Mouse (Mus musculus) embryonic facial prominence, embryonic 13.5 days (tissue): ENCODE measurements around the gene Nicn1. TPM values are rescaled to one million over a fixed set of nuclear protein-coding genes. Genes with fewer than 3 reads are reported as not detected.
"Not testable (repeated sequence)": the region's sequence is repeated elsewhere in the genome, so short reads cannot be mapped to it uniquely, and the experiment has no call there.

Experiments used
- ATAC-seq: fragments of 200-750 bp; cut with Nextera tagmentation; 2 replicates; pipeline ENCODE4 v1.8.0; 2017; ENCODE audit warnings: low read depth; ENCODE audit not compliant: insufficient number of reproducible peaks, insufficient read depth, low FRiP score, low TSS enrichment
- H3K27ac ChIP-seq: fragments of 300-500 bp; sonication (generic); 2 replicates; pipeline ENCODE4 v1.5.1; 2015; ENCODE audit warnings: moderate library complexity, mild to moderate bottlenecking, inconsistent platforms
- H3K27me3 ChIP-seq: fragments of 300-500 bp; sonication (generic); 2 replicates; pipeline ENCODE4 v1.6.1; 2015; ENCODE audit warnings: mild to moderate bottlenecking, inconsistent platforms
- H3K36me3 ChIP-seq: fragments of 300-500 bp; sonication (generic); 2 replicates; pipeline ENCODE4 v1.6.1; 2015; ENCODE audit warnings: mild to moderate bottlenecking, inconsistent platforms
- H3K4me1 ChIP-seq: fragments of 300-500 bp; sonication (generic); 2 replicates; pipeline ENCODE4 v1.6.1; 2015; ENCODE audit warnings: inconsistent platforms
- H3K4me2 ChIP-seq: fragments of 300-500 bp; sonication (generic); 2 replicates; pipeline ENCODE4 v1.6.1; 2015; ENCODE audit warnings: moderate library complexity, mild to moderate bottlenecking, inconsistent platforms
- H3K4me3 ChIP-seq: fragments of 300-500 bp; sonication (generic); 2 replicates; pipeline ENCODE4 v1.5.1; 2015; ENCODE audit warnings: mild to moderate bottlenecking, inconsistent platforms
- H3K9ac ChIP-seq: fragments of 300-500 bp; sonication (generic); 2 replicates; pipeline ENCODE4 v1.6.1; 2015; ENCODE audit warnings: mild to moderate bottlenecking, inconsistent platforms
- H3K9me3 ChIP-seq: fragments of 300-500 bp; sonication (generic); 2 replicates; pipeline ENCODE4 v1.6.1; 2016; ENCODE audit warnings: inconsistent platforms
- WGBS: fragments of 180-500 bp; shearing (Covaris S2); methylation state at CpG from one replicate; pipeline ENCODE4 v1.1.7; 2015; ENCODE audit warnings: mixed read lengths; 5-methylcytosine and 5-hydroxymethylcytosine counted together
- polyA plus RNA-seq: library from polyadenylated mRNA; unstranded; fragments of >200 nt; fragmentation: Nextera tagmentation; extraction: Ambion mirVana; gene quantifications from 2 replicates; pipeline ENCODE4 v1.2.1, GENCODE M21; 2015

The Nicn1 gene
- polyA plus RNA-seq, 1 experiment from 2014 or later = 48.9 TPM

DNA sequence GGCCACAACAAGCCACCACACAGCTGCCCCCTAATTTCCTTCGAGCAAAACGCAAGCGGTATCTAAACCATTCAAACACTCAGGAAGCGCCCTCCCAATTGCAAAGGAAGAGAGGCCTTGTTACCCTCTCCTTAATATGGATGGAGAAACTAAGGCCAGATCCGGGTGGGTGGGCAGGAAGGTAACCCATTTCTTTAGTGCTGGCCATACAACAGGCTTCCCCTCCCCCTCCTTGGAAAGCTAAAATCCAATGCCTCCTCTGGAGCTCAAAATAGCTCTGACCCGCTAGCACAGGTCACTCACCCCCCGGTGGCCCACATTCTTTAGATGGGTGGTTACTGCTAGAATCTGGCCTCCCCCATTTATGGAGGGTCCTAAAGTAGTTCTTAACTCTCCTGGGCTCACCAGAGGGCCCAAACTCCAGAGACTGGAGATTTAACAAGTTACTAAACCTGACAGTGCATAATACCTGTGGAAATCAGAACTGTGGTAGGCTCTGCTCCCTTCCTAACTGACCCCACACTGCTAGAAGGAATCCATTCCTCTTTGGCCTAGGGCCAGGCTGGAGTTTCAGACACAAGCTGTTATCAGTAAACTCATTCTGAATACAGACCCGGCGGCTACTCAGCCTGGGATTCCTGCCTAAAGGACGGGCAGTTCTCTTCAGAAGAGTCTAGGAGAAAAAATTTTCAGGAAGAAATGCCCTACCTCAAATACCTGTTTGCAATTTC lies 25.9 kb upstream of the Nicn1 start:
- WGBS = 11% methylated on average over 10 of the region's 10 CpGs
- H3K27ac ChIP-seq = peak overlapping the region; percentile 87
- peaks cover 22% of the 10 kb centered on the region for H3K4me1 ChIP-seq
- peak overlapping the region; percentile 88; the same call in 1 of the 2 replicates for H3K9ac ChIP-seq
- peak overlapping the region; percentile 76 for H3K4me2 ChIP-seq
- H3K27me3 ChIP-seq = no peaks in the 10 kb centered on the region
- ATAC-seq = peak; percentile 22
- peak overlapping the region; percentile 97 for H3K4me3 ChIP-seq
- no peaks in the 10 kb centered on the region for H3K9me3 ChIP-seq
- H3K36me3 ChIP-seq = no peaks in the 10 kb centered on the region

- Histone ChIP-seq H3K4me1 (peaks cover 22% of the 10 kb centered on the region), H3K9me3 (no peaks in the 10 kb centered on the region), H3K27ac (no peak overlapping the region), H3K4me3 (no peak overlapping the region), H3K27me3 (no peaks in the 10 kb centered on the region), H3K4me2 (no peak overlapping the region), H3K9ac (no peak overlapping the region), H3K36me3 (no peaks in the 10 kb centered on the region)
- no peak for ATAC-seq
- 51% methylated on average over 10 of the region's 10 CpGs for WGBS
Measured at GRCm38 (mm10) chr9:108266261-108266935, 23.8 kb upstream of the Nicn1 start.

- Histone ChIP-seq H3K36me3 (no peaks in the 10 kb centered on the region), H3K9me3 (no peaks in the 10 kb centered on the region), H3K4me3 (no peak overlapping the region), H3K4me1 (peaks cover 17% of the 10 kb centered on the region), H3K9ac (no peak overlapping the region), H3K27ac (no peak overlapping the region), H3K27me3 (no peaks in the 10 kb centered on the region), H3K4me2 (no peak overlapping the region)
- ATAC-seq = no peak
- WGBS = 80% methylated on average over 7 of the region's 7 CpGs
Measured at GRCm38 (mm10) chr9:108267691-108268090, 22.5 kb upstream of the Nicn1 start.

GRCm38 (mm10) chr9:108268701-108269100 lies 21.5 kb upstream of the Nicn1 start:
- not testable (repeated sequence) for H3K27me3 ChIP-seq, H3K4me3 ChIP-seq, H3K4me2 ChIP-seq, H3K9ac ChIP-seq, ATAC-seq, H3K27ac ChIP-seq, H3K9me3 ChIP-seq, H3K36me3 ChIP-seq
- H3K4me1 ChIP-seq = peaks cover 16% of the 10 kb centered on the region
- 76% methylated on average over 7 of the region's 7 CpGs for WGBS

- Histone ChIP-seq H3K9me3 (no peaks in the 10 kb centered on the region), H3K9ac (no peak overlapping the region), H3K36me3 (no peaks in the 10 kb centered on the region), H3K4me2 (no peak overlapping the region), H3K27me3 (no peaks in the 10 kb centered on the region), H3K27ac (peak overlapping the region; percentile 29; the same call in 1 of the 2 replicates), H3K4me3 (no peak overlapping the region), H3K4me1 (0 out of 2 replicates have a peak, but pooled peaks cover 7% of the 10 kb centered on the region)
- no peak for ATAC-seq
- WGBS = 20% methylated on average over 2 of the region's 2 CpGs
Measured at GRCm38 (mm10) chr9:108271941-108272340, 18.3 kb upstream of the Nicn1 start.

GRCm38 (mm10) chr9:108272691-108273090 lies 17.5 kb upstream of the Nicn1 start:
- Histone ChIP-seq H3K9ac (no peak overlapping the region), H3K4me2 (no peak overlapping the region), H3K27ac (peak overlapping the region; percentile 29; the same call in 1 of the 2 replicates), H3K4me3 (no peak overlapping the region), H3K36me3 (no peaks in the 10 kb centered on the region), H3K4me1 (0 out of 2 replicates have a peak, but pooled peaks cover 7% of the 10 kb centered on the region), H3K9me3 (no peaks in the 10 kb centered on the region), H3K27me3 (no peaks in the 10 kb centered on the region)
- ATAC-seq = no peak
- WGBS = 59% methylated on average over 5 of the region's 5 CpGs

DNA sequence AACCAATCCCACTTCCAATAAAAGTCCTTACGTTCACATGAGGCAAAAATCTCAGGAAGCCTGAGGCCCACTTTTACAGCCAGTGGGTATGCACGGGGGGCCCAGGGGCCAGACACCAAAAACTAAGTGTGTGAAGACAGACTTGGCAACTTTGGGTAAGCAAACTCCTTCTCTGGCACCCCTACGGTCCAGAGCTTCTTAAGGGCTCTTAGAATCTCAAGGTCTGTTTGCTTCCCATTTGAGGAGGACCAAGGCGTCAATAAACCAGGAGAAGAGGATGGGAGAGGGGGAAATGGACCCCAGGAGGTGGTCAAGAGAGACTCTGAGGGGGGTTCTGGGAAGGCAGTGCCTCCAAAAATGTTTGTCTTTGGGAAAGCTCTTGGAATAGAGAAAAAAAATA lies 16.7 kb upstream of the Nicn1 start:
- no peaks in the 10 kb centered on the region for H3K27me3 ChIP-seq
- ATAC-seq = no peak
- H3K4me3 ChIP-seq = no peak overlapping the region
- no peaks in the 10 kb centered on the region for H3K9me3 ChIP-seq
- H3K9ac ChIP-seq = no peak overlapping the region
- WGBS = 78% methylated on average over 4 of the region's 4 CpGs
- no peak overlapping the region for H3K27ac ChIP-seq
- 0 out of 2 replicates have a peak, but pooled peaks cover 7% of the 10 kb centered on the region for H3K4me1 ChIP-seq
- H3K36me3 ChIP-seq = no peaks in the 10 kb centered on the region
- no peak overlapping the region for H3K4me2 ChIP-seq

DNA sequence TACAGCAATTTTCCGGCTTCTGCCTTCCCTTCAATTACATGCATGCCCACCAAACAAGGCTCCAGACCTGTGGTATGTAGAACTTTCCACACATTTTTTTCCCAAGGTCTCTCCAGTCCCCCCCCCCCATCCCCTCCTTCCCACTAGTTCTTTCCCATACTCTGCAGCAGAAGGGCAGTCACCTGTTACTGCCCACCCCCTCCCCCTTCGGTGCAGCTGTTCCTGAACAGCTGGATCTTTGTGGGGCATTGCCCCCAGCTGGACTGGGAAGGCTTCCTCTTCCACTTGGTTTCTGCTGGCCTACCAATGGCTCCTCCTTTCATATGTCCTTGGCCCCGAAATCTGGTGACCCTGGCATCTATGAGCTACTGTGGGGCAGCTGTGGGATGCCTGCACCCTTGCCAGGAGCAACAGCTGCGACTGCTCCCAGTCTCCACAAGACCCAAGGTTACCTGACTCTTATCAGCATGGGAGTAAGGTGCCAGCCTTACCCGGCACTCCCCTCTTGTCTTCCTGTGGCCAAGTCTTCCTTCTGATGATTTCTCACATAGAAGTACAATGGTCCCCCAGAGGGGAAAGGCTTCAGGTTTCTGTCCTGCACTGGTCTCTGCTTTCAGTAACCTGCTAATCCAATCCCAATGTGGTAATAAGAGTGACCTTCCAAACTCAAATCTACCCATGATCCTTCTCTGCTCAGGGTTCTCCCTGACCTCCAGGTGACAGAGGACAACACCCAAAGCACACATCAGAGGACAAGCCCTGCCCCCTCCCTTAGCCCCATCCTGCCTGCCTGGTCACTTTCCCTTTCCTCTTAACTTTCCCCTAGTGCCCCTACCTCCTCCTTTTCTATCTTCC lies 15.5 kb upstream of the Nicn1 start:
- no peaks in the 10 kb centered on the region for H3K9me3 ChIP-seq
- 63% methylated on average over 5 of the region's 5 CpGs for WGBS
- ATAC-seq = no peak
- H3K4me2 ChIP-seq = no peak overlapping the region
- no peaks in the 10 kb centered on the region for H3K36me3 ChIP-seq
- 0 out of 2 replicates have a peak, but pooled peaks cover 7% of the 10 kb centered on the region for H3K4me1 ChIP-seq
- H3K27ac ChIP-seq = no peak overlapping the region
- no peak overlapping the region for H3K9ac ChIP-seq
- H3K27me3 ChIP-seq = no peaks in the 10 kb centered on the region
- no peak overlapping the region for H3K4me3 ChIP-seq

DNA sequence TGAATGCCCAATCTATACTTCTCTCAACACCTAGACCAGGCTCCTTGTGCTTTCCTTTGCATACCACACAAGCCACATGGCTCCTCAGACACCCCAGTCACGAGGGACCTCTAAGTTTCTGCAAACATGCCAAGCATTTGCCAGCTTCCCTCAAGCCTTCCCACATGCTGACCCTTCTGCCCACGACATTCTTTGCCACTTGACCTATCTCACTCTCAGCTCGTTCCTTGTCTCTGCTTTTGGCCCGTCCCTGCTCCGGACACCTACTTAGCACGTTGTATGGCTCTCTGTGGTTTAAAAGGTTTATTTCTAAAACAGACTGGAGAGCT lies 14.9 kb upstream of the Nicn1 start:
- WGBS = 59% methylated on average over 6 of the region's 6 CpGs

GRCm38 (mm10) chr9:108278697-108279450 lies 11.4 kb upstream of the Nicn1 start:
- H3K9ac ChIP-seq = no peak overlapping the region
- WGBS = 71% methylated on average over 10 of the region's 10 CpGs
- no peak for ATAC-seq
- H3K4me1 ChIP-seq = peaks cover 8% of the 10 kb centered on the region; the same call in 1 of the 2 replicates
- H3K4me3 ChIP-seq = no peak overlapping the region
- H3K27ac ChIP-seq = no peak overlapping the region
- H3K27me3 ChIP-seq = no peaks in the 10 kb centered on the region
- no peaks in the 10 kb centered on the region for H3K9me3 ChIP-seq
- no peak overlapping the region for H3K4me2 ChIP-seq
- H3K36me3 ChIP-seq = no peaks in the 10 kb centered on the region

More for the DNA sequence above, 14.9 kb upstream of the Nicn1 start:
- H3K36me3 ChIP-seq = no peaks in the 10 kb centered on the region
- no peaks in the 10 kb centered on the region for H3K27me3 ChIP-seq
- no peak for ATAC-seq
- no peak overlapping the region for H3K9ac ChIP-seq
- no peak overlapping the region for H3K27ac ChIP-seq
- H3K4me1 ChIP-seq = peaks cover 11% of the 10 kb centered on the region; the same call in 1 of the 2 replicates
- H3K4me3 ChIP-seq = no peak overlapping the region
- no peak overlapping the region for H3K4me2 ChIP-seq
- H3K9me3 ChIP-seq = no peaks in the 10 kb centered on the region
